Mouse (Mus musculus) cerebellum, postnatal 36 days (tissue): ENCODE data around the gene Nmnat3.
A peak's percentile ranks its signal among the peaks of the same experiment; 100 is the strongest.

Experiments used
- DNase-seq, 2 experiments: peaks; one replicate each; pipeline ENCODE4 v3.0.0; 2021 to 2022; ENCODE audit warnings: mixed read lengths in 2 of 2

The Nmnat3 gene

DNA sequence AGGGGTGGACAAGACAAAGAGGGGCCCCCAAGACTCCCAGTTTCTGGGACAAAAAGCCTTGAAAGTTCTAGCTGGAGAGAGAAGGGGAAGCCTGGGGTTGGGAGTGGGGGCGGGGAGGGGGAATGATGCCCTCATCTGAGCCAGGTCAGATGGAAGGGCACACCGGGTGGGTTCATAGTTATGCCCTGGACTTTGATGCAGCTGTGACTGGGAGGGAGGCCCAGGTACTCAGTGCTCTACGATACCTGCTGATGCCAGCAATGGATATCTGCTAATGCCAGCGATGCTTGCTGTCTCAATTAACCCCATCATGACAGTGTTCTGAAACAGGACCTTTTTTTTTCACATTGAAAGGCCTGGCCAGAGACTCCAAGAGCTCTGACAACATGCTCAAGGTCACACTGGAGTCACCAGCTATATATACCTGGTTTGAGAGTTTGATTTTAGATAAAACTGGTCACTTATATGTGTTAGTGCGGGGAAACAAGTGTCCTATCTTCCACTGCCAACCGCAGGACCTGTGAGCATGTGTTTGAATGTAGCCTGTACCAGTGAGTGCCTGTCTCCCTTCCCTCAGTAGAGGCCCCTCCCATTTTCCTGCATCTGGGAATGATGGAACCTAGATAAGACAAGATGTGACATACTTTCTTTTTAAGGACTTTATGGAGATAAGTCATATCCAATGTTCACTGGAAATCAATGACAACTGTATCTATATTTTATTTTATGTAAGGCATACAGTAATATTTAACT, 25.6 kb downstream of the Nmnat3 start:
- DNase-seq, result no peak

DNA sequence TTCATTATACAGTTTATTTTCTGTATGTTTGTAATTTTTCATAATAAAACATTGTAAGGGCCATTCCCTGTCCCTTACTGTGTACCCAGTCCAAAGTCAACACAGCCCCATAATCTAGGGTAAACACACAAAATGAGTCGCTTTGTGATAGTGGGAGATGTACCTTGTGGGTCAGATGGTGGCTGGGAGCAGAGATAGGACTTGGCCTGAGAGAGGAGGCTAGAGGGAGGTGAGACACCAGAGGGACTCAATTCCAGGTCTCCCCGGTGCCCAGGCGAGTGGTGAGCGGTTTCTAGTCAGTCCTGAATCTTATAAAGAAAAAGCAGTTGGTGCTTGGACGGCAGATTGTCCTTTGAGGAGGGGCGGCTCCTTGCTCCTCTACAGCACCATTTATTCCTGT, 26.4 kb downstream of the Nmnat3 start:
- no peak for DNase-seq

- no peak for DNase-seq
These were observed 26.9 kb downstream of the Nmnat3 start for GRCm38 (mm10) chr9:98314059-98314650.

DNA sequence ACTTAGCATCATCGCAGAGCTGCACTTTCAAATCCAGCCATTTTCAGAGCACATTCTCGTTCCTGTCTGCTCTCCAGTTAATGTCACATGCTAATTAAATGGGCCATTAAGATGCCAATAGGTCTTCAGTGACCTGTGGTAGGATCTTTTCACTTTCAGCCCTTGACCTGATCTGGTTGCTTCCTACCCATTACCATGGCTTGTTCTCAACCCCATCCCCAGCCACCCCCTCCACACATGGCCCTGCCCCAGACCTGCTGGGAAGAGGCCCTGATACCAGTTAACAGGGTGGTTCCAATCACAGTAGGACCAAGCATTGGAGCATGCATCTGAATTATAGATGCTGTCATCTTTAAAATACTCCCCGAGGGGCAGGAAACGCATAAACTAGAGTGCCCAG, 30.7 kb downstream of the Nmnat3 start:
- DNase-seq, result no peak

DNA sequence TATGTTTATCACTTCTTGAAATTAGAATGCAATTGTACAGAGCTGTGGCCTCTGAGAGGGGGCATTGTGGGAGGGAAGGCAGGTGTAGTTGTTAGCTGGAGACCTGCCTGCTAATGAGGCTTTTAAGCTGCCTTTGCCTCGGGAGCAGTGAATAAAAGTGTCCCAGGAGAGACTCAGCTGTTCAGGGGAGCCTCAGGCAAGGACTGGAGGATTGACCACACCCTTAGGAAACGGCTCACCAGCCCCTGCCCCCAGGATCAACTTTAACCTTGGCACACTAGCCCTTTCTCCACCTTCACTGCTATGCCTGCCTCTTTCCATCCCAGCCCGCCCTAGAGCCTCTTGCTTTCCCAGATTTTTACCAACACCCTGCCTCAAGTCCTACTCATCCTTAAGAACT, 31.6 kb downstream of the Nmnat3 start:
- DNase-seq, result no peak

GRCm38 (mm10) chr9:98320785-98321184, 33.5 kb downstream of the Nmnat3 start:
- DNase-seq, result no peak

DNA sequence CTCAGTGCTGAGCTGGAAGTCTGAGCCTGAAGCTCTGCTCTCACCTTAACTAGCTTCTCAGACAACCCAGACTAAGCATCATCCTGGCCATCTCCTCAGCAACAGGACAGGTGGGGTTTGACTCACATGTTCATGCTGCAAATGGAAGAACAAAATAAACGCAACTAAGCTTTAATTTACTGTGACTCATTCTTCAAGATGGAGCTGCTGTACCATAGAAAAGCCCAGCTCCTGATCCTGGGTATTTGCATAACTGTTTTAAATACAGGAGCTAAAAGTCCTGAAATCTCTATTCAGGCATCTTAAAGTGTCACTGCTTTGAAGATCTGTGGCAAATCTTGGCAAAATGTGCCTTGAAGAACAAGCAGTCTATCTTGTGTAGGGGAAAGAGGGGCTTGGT, 38.9 kb downstream of the Nmnat3 start:
- DNase-seq, result no peak

DNA sequence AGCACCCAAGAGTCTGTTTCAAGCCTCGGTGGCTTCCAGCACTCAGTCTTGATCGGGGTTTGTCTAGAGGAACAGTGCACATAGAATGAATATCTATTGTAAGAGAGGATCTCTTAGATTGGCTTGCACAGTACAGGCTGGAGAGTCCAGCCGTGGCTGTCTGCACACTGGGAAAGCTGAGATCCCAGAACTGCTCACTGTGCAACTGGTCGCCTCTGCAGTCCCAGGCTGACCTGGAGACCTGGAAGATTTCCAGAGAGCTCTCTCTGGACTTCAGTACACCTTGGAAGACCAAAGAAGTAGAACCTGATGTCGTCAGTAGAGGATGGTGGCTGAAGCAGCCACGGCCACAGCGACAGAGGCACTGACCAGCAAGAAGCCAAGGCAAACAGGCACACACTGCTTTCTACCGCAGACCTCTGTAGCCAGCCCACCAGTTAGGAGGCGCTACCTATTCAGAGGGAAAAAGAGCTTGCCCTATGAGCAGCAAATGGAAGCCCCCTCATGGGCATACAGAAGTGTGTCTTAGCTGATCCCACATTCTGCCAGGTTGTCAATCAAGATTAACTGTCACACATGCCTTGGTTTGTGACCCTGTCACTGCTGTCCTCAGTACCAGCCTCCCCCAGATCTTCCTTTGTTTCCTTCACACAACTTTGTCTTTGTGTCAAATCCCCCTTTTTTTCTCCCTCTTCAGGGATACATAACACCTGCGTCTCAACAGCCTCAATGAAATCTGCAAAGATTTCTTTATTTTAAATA, 41.4 kb downstream of the Nmnat3 start:
- no peak for DNase-seq

- DNase-seq, result peak; percentile 52 to 60
These were observed 42.3 kb downstream of the Nmnat3 start for GRCm38 (mm10) chr9:98329274-98330105.

DNA sequence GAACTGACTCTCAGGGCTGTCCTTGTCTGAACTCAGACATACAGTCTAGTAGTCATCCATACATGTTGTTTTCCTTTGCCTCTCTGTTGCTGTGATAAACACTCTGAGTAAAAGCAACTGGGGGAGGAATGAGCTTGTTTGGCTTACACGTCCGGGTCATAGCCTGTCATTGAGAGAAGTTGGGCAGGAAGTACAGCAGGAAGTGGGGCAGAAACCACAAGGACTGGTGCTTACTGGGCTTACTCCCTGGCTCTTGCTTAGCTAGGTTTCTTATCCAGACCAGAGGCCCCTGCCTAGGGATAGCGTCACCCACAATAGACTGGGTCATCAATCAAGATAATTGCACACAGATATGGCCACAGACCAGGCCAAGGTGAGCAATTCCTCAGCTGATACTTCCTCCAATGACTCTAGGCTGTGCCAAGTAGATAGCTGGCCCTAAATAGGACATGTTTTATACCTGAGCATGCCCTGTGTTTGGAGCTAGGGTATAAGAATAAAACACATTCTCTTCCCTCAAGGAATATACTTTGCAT, 46.1 kb downstream of the Nmnat3 start:
- DNase-seq, result no peak

DNA sequence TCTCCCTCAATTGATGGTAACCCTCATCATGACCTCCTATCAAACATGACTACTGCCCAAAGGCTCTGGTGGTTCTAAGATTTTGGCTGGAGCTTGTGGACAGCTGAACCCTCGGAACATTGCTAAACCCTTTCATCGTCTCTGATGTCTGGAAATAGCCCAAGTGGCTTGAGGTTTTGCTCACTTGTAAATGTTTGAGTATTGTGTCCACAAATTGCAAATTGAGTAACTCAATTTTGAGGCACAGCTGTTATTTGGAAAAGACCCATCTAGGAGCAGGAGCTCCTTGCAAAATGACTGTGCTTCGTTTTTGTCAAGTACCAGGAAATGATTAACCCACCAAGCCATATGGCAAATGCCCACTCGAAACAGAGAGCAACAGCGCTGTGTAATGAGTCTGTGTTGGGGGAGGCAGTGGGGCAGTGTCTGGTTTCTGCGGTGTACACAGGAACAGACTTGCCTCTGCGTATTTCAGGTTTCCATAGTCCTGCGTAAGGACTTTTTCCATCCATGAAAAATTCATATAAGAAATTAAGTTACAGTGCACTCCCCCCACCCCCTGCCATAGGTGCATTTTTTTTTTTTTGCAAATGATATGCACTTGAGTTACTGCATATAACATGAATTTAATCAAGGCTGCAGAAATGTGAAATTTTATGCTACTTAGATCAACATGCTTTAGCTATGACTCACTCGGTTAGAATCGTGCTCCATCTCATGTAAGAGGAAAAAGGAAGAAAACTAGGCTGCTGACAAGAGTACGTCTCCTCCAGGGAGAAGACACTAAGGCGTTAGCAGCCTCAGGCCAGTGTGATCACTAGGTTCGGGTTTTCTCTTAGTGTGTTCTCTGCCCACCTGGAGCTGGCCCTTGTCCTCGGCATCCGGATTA, 50.9 kb downstream of the Nmnat3 start:
- no peak for DNase-seq

DNA sequence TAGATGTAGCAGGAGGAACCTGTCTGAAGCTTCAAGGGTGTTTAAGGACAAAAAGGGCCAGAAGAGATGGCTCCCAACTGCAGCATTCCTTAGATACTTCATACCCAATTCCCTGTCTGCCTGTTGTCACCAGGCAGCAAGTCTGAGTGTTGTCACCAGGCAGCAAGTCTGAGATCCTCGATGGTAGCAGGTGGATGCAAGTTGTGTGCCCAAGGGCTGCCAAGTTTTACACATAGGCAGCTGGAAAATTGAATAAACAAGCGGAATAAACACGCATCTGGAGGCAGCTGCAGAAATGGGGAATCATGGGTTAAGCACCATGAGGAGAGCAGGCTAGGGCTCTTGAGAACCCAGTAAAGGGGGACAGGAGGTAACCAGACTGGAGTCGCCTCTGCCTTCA, 52.7 kb downstream of the Nmnat3 start:
- DNase-seq, result no peak

DNA sequence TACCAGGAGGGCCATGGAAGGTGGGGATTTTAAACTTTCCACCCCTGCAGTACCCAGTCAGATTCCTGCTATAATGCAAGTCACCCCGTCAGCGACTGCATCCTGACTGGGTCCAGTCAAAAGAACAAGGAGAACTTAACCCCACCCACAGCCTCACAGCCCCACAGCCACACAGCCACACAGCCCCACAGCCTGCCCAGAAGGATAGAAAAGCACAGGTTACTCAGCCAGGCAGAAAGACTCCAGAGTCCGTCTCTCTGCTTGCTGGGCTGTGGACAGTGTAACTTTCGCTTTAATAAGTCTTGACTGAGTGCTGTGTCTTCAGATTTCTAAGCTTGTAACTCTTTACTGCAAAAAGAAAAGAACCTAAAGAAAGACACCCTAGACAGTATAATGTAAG, 53.2 kb downstream of the Nmnat3 start:
- DNase-seq, result no peak

- DNase-seq, result no peak
These were observed 58.6 kb downstream of the Nmnat3 start for GRCm38 (mm10) chr9:98345840-98346239.

GRCm38 (mm10) chr9:98346240-98346639, 59.0 kb downstream of the Nmnat3 start:
- DNase-seq, result no peak

- DNase-seq, result no peak
These were observed 59.8 kb downstream of the Nmnat3 start for GRCm38 (mm10) chr9:98347021-98347420.

GRCm38 (mm10) chr9:98350318-98351144, 63.3 kb downstream of the Nmnat3 start:
- DNase-seq, result no peak

- DNase-seq, result no peak
These were observed 65.1 kb downstream of the Nmnat3 start for GRCm38 (mm10) chr9:98352332-98352731.

DNA sequence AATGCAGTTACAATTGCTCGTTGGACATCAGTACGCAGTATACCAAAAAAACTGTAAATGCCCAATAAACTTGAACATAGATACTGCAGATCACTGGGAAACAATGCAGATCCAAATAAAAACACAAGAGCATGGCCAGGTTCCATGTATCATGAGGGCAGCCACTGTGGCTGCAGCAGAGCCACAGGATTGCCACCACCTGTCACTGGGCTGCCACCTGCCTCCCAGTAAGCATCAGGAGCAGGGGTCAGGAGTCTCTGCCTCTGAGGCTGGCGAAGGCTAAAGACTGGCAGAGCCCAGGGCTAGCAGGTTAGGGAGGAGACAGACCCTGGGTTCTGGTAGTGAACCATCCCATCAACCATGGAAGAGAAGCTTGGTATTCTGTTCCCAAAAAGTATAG, 67.7 kb downstream of the Nmnat3 start:
- DNase-seq, result peak; percentile 5 to 7

DNA sequence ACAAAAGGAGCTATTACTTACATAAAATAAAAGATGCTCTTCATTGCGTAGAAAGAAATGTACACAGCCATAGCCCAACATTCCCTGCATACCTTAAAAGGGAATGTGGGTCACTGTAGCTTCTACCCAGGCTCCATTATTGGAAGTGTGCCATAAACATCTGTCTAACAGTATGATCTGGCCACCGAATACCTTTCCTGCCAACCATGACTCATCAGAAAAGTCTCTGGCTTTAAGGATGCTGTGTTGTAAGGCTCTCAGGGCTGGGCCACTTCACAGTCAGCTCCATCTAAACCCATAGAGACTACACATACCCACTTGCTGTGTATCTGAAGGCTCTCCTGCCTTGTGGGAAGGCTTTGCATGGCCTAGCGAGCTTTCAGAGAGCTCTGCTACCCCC, 73.8 kb downstream of the Nmnat3 start:
- DNase-seq, result no peak

GRCm38 (mm10) chr9:98366075-98366474, 78.8 kb downstream of the Nmnat3 start:
- DNase-seq, result no peak
